Mouse (Mus musculus) megakaryocyte-erythroid progenitor cell, adult 5-6 weeks (primary cell): ENCODE results near the gene Phf23. TPM values are rescaled to one million over a fixed set of nuclear protein-coding genes. Genes with fewer than 3 reads are reported as not detected.

Source experiments
- ATAC-seq: replicated peaks from 2 replicates; pipeline ENCODE4 v1.8.0; 2016; ENCODE audit warnings: mild to moderate bottlenecking, inconsistent platforms; ENCODE audit not compliant: severe bottlenecking, poor library complexity, low FRiP score, low TSS enrichment
- total RNA-seq, 2 experiments: library from RNA; stranded (forward) in 1 of 2; stranded (reverse) in 1 of 2; fragments of 200-1000, 215-1000 nt in 1 of 2; fragments of >200 nt in 1 of 2; fragmentation: Nextera tagmentation in 1 of 2; gene quantifications; 2 replicates each; pipeline ENCODE4 v1.2.3; 2014 to 2017

Phf23 gene
- total RNA-seq (2014; fragmentation: Nextera tagmentation) (49.1 and 53.9 TPM in 2 replicates), total RNA-seq (2017) (46.2 and 53.7 TPM in 2 replicates)

GRCm38 (mm10) chr11:69995391-69995960, at the start of gene Phf23:
Gene Phf23 (plus strand): TSS chr11:69995777.
- ATAC-seq, result peak; percentile 73

GRCm38 (mm10) chr11:69945997-69946891, 49.3 kb upstream of the Phf23 start:
- ATAC-seq, result peak; percentile 43

GRCm38 (mm10) chr11:69947337-69948065, 48.1 kb upstream of the Phf23 start:
- no peak for ATAC-seq

- ATAC-seq, result peak; percentile 81
Measured at GRCm38 (mm10) chr11:69948066-69948762, 47.4 kb upstream of the Phf23 start, which contains the start of gene Slc2a4. Gene Slc2a4 (minus strand): TSS chr11:69948188.

- peak; percentile 61 for ATAC-seq
Measured at GRCm38 (mm10) chr11:69948763-69949150, 46.8 kb upstream of the Phf23 start.

GRCm38 (mm10) chr11:69950807-69951459, 44.6 kb upstream of the Phf23 start:
- no peak for ATAC-seq

GRCm38 (mm10) chr11:69952274-69952673, 43.3 kb upstream of the Phf23 start:
- no peak for ATAC-seq

- ATAC-seq, result no peak
Measured at GRCm38 (mm10) chr11:69953267-69953915, 42.2 kb upstream of the Phf23 start.

GRCm38 (mm10) chr11:69955618-69956017, 40.0 kb upstream of the Phf23 start:
- ATAC-seq, result peak; percentile 44; the same call in 1 of the 2 replicates

GRCm38 (mm10) chr11:69956218-69956617, 39.4 kb upstream of the Phf23 start:
- ATAC-seq, result no peak

GRCm38 (mm10) chr11:69960616-69961015, 35.0 kb upstream of the Phf23 start:
- no peak for ATAC-seq

- no peak for ATAC-seq
Measured at GRCm38 (mm10) chr11:69961841-69962240, 33.7 kb upstream of the Phf23 start.

- no peak for ATAC-seq
Measured at GRCm38 (mm10) chr11:69964650-69965270, 30.8 kb upstream of the Phf23 start, which contains the start of gene Cldn7. Gene Cldn7 (plus strand): TSS chr11:69964779.

GRCm38 (mm10) chr11:69965271-69966005, 30.1 kb upstream of the Phf23 start:
- no peak for ATAC-seq

- ATAC-seq, result peak; percentile 48; the same call in 1 of the 2 replicates
Measured at GRCm38 (mm10) chr11:69966006-69966859, 29.3 kb upstream of the Phf23 start.

GRCm38 (mm10) chr11:69966860-69967517, 28.6 kb upstream of the Phf23 start:
- ATAC-seq, result peak; percentile 19; the same call in 1 of the 2 replicates
